In genomic region chr4:135181819-135182218, GRCm38 (mm10) we compare ENCODE assay signal across 25 mouse cellular contexts.
DNase-seq lines count a peak whose midpoint lies in the region; ATAC-seq and TF ChIP-seq lines count a peak whose summit lies in the region.
"Had no signal": no experiment of that assay in that cellular context is flagged by ENCODE, and none has a peak within 500 bp of the region (broad histone marks: within the 10 kb centered on the region; RNA-seq: fewer than 3 reads in every experiment).

No protein-coding gene starts in this region.

- no peaks in the 10 kb centered on the region for H3K79me2 ChIP-seq in liver, adult 2 months (ENCODE audit: control insufficient read depth, insufficient read depth, low read length)
- H3K79me2 ChIP-seq in CH12.LX (replicated peaks; ENCODE audit: control insufficient read depth, extremely low read depth, insufficient read depth, poor library complexity, severe bottlenecking), result no peaks in the 10 kb centered on the region

- H3K9me3 ChIP-seq in CH12.LX (replicated peaks; ENCODE audit: low read length), result no peaks in the 10 kb centered on the region
- H3K9me3 ChIP-seq in kidney, embryonic 16.5 days (ENCODE audit: low read length), result no peaks in the 10 kb centered on the region
- no peaks in the 10 kb centered on the region for H3K9me3 ChIP-seq in stomach, postnatal 0 days (ENCODE audit: control insufficient read depth, low read length)
- H3K9me3 ChIP-seq: heart, embryonic 10.5 days; hindbrain, embryonic 10.5 days; liver, embryonic 12.5 days; neural tube, embryonic 15.5 days; stomach, embryonic 15.5 days had no signal

- TF ChIP-seq RAD21 in CH12.LX (IDR thresholded peaks at IDR 0.05; ENCODE audit: low read depth, low read length), result no peak

- dilution Hi-C loops in CH12.LX (cut with MboI; ENCODE audit: extremely low pct_ligation_motif_present, extremely low pct_unique_long_range_greater_than_20kb, low sequenced_read_pairs), result no loop called here

- H3K36me3 ChIP-seq in liver, adult 2 months (ENCODE audit: control insufficient read depth, insufficient read depth, low read length), result no peaks in the 10 kb centered on the region
- H3K36me3 ChIP-seq in CH12.LX (replicated peaks in 1 of 2; ENCODE audit: control insufficient read depth in 1 of 2, insufficient read depth in 1 of 2, low read length in 1 of 2), result peaks cover 0 to 6% of the 10 kb centered on the region in 2 experiments
- H3K36me3 ChIP-seq in kidney, embryonic 16.5 days (ENCODE audit: insufficient read depth, low read length), result no peaks in the 10 kb centered on the region
- no peaks in the 10 kb centered on the region for H3K36me3 ChIP-seq in stomach, postnatal 0 days (ENCODE audit: control insufficient read depth, insufficient read depth, low read length)
- H3K36me3 ChIP-seq: heart, embryonic 10.5 days; hindbrain, embryonic 10.5 days; liver, embryonic 12.5 days; neural tube, embryonic 15.5 days; stomach, embryonic 15.5 days had no signal

- 84% methylated on average over 4 of the region's 4 CpGs for WGBS in liver, adult 2 months
- 87% methylated on average over 4 of the region's 4 CpGs for WGBS in kidney, embryonic 16.5 days
- WGBS in stomach, postnatal 0 days, result 85% methylated on average over 4 of the region's 4 CpGs

- no peak overlapping the region for H3K4me3 ChIP-seq in liver, adult 2 months (ENCODE audit: insufficient read depth, low read depth, low read length)
- no peak overlapping the region for H3K4me3 ChIP-seq in CH12.LX (replicated peaks in 1 of 3; ENCODE audit: low read depth in 2 of 3, low read length in 2 of 3, poor library complexity in 1 of 3)
- H3K4me3 ChIP-seq in kidney, embryonic 16.5 days (ENCODE audit: low read length), result no peak overlapping the region
- no peak overlapping the region for H3K4me3 ChIP-seq in left cerebral cortex, adult 2 months
- H3K4me3 ChIP-seq in stomach, postnatal 0 days (ENCODE audit: low read depth, low read length), result no peak overlapping the region
- H3K4me3 ChIP-seq: heart, embryonic 10.5 days; hindbrain, embryonic 10.5 days; liver, embryonic 12.5 days; neural tube, embryonic 15.5 days; stomach, embryonic 15.5 days had no signal

- H3K9ac ChIP-seq in liver, adult 2 months (ENCODE audit: low read depth, low read length), result no peak overlapping the region
- no peak overlapping the region for H3K9ac ChIP-seq in CH12.LX (ENCODE audit: insufficient read depth, low read depth)
- H3K9ac ChIP-seq in kidney, embryonic 16.5 days (replicated peaks; ENCODE audit: low read length), result no peak overlapping the region
- no peak overlapping the region for H3K9ac ChIP-seq in stomach, postnatal 0 days (ENCODE audit: low read length)
- H3K9ac ChIP-seq: liver, embryonic 12.5 days; neural tube, embryonic 15.5 days; stomach, embryonic 15.5 days had no signal

- H3K27me3 ChIP-seq in liver, adult 2 months (ENCODE audit: control insufficient read depth, insufficient read depth, low read length), result peaks cover under 1% of the 10 kb centered on the region; the same call in 1 of the 2 replicates
- H3K27me3 ChIP-seq in CH12.LX (replicated peaks), result no peaks in the 10 kb centered on the region
- H3K27me3 ChIP-seq in kidney, embryonic 16.5 days (ENCODE audit: insufficient read depth, low read length), result peaks cover 3% of the 10 kb centered on the region
- H3K27me3 ChIP-seq in stomach, postnatal 0 days (ENCODE audit: control insufficient read depth, insufficient read depth, low read length), result no peaks in the 10 kb centered on the region
- H3K27me3 ChIP-seq: stomach, embryonic 15.5 days had no signal

- no peak for TF ChIP-seq POLR2A in liver, adult 2 months (IDR thresholded peaks at IDR 0.05; ENCODE audit: extremely low read depth, insufficient read depth, low read length)
- no peak for TF ChIP-seq POLR2A in CH12.LX (IDR thresholded peaks at IDR 0.05; ENCODE audit: low read depth, low read length)

- DNase-seq in liver, adult 2 months (ENCODE audit: extremely low read depth, low read depth, low spot score), result peak; percentile 9
- DNase-seq in liver (no peak), CH12.LX (ENCODE audit: extremely low read depth) (peak; percentile 91)
- DNase-seq in monocyte, adult 2 months (ENCODE audit: low read depth in 1 of 2, low spot score in 2 of 2), result peak; percentile 41 to 56
- DNase-seq in left cerebral cortex, adult 2 months (ENCODE audit: extremely low spot score in 1 of 2, low spot score in 2 of 2), result no peak
- no peak for DNase-seq in stomach, postnatal 0 days (ENCODE audit: low spot score)
- DNase-seq: adrenal gland, postnatal 10 days; cerebellum, adult 11-12 months; cerebellum, postnatal 10 days; gastrocnemius, postnatal 36 days; kidney, postnatal 4 days; lung, adult 18-20 months; lung, postnatal 10 days; thymus, adult 18-20 months; thymus, postnatal 36 days had no signal

- H3K4me2 ChIP-seq in CH12.LX (ENCODE audit: insufficient read depth, low read depth, poor library complexity, severe bottlenecking), result no peak overlapping the region
- no peak overlapping the region for H3K4me2 ChIP-seq in kidney, embryonic 16.5 days (replicated peaks; ENCODE audit: low read depth, low read length)
- H3K4me2 ChIP-seq in stomach, postnatal 0 days (replicated peaks; ENCODE audit: low read depth), result no peak overlapping the region
- H3K4me2 ChIP-seq: liver, embryonic 12.5 days; neural tube, embryonic 15.5 days; stomach, embryonic 15.5 days had no signal

- TF ChIP-seq CTCF in liver, adult 2 months (IDR thresholded peaks at IDR 0.05; ENCODE audit: low read depth, low read length), result no peak
- no peak for TF ChIP-seq CTCF in CH12.LX (conservative IDR thresholded peaks at IDR 0.05 in 1 of 2, IDR thresholded peaks at IDR 0.05 in 1 of 2; ENCODE audit: low read depth in 2 of 2, low read length in 2 of 2)
- no peak for TF ChIP-seq CTCF in left cerebral cortex, adult 2 months (IDR thresholded peaks at IDR 0.05)
- TF ChIP-seq CTCF in stomach, postnatal 0 days (IDR thresholded peaks at IDR 0.05; ENCODE audit: low read depth), result no peak

- peak; percentile 78 for ATAC-seq in common myeloid progenitor, adult 5-6 weeks (replicated peaks; ENCODE audit: low read depth, poor library complexity, severe bottlenecking)
- no peak for ATAC-seq in kidney, embryonic 16.5 days (ENCODE audit: low FRiP score, low TSS enrichment)
- no peak for ATAC-seq in stomach, postnatal 0 days (ENCODE audit: low FRiP score, low TSS enrichment)
- ATAC-seq: hindbrain, postnatal 0 days; intestine, embryonic 16.5 days; liver, embryonic 12.5 days; midbrain, embryonic 16.5 days had no signal

- H3K27ac ChIP-seq in liver, adult 2 months (replicated peaks; ENCODE audit: insufficient read depth, low read depth, low read length), result no peak overlapping the region
- H3K27ac ChIP-seq in CH12.LX (ENCODE audit: insufficient read depth, low read depth), result no peak overlapping the region
- H3K27ac ChIP-seq in kidney, embryonic 16.5 days (ENCODE audit: low read length), result no peak overlapping the region
- H3K27ac ChIP-seq in left cerebral cortex, adult 2 months, result no peak overlapping the region
- H3K27ac ChIP-seq in stomach, postnatal 0 days (replicated peaks), result no peak overlapping the region
- H3K27ac ChIP-seq: heart, embryonic 10.5 days; hindbrain, embryonic 10.5 days; hindbrain, postnatal 0 days; liver, embryonic 12.5 days; neural tube, embryonic 15.5 days; stomach, embryonic 15.5 days had no signal

- intact Hi-C loops in left cerebral cortex, adult 2 months (cut with DNase I), result no loop called here

- H3K4me1 ChIP-seq in liver, adult 2 months (ENCODE audit: control insufficient read depth, insufficient read depth, low read length), result no peaks in the 10 kb centered on the region
- H3K4me1 ChIP-seq in CH12.LX (ENCODE audit: control insufficient read depth in 1 of 2, insufficient read depth in 2 of 2), result peaks cover 24 to 53% of the 10 kb centered on the region in 2 experiments
- H3K4me1 ChIP-seq in kidney, embryonic 16.5 days (ENCODE audit: insufficient read depth, low read length), result 0 out of 2 replicates have a peak, but pooled peaks cover 3% of the 10 kb centered on the region
- no peaks in the 10 kb centered on the region for H3K4me1 ChIP-seq in stomach, postnatal 0 days (replicated peaks; ENCODE audit: control insufficient read depth, insufficient read depth)
- H3K4me1 ChIP-seq: neural tube, embryonic 15.5 days; stomach, embryonic 15.5 days had no signal

- in situ Hi-C loops in CH12.LX (cut with MboI; ENCODE audit: low pct_ligation_motif_present, low pct_unique_long_range_greater_than_20kb, low sequenced_read_pairs), result no loop called here

- peak; percentile 82 for TF ChIP-seq EP300 in CH12.LX (IDR thresholded peaks at IDR 0.05; ENCODE audit: low read length)
- TF ChIP-seq EP300 in stomach, postnatal 0 days (optimal IDR thresholded peaks at IDR 0.05), result no peak

TF ChIP-seq in CH12.LX, 34 proteins besides CTCF, POLR2A, EP300 and RAD21 (continues in another document):
- TF ChIP-seq MAZ (IDR thresholded peaks at IDR 0.05; ENCODE audit: low read depth, low read length) (peak; percentile 60; the same call in 1 of the 2 replicates), CHD1 (IDR thresholded peaks at IDR 0.05; ENCODE audit: low read depth, low read length) (no peak), MYC (IDR thresholded peaks at IDR 0.05; ENCODE audit: low read depth, low read length) (no peak), MEF2A (IDR thresholded peaks at IDR 0.05; ENCODE audit: borderline replicate concordance, low read depth, low read length) (peak; percentile 91), ZKSCAN1 (IDR thresholded peaks at IDR 0.05; ENCODE audit: borderline replicate concordance, low read depth, low read length) (no peak), POLR2AphosphoS2 (IDR thresholded peaks at IDR 0.05; ENCODE audit: low read depth, low read length) (no peak), KAT2A (IDR thresholded peaks at IDR 0.05; ENCODE audit: insufficient replicate concordance, low read length) (no peak), JUND (conservative IDR thresholded peaks at IDR 0.05; ENCODE audit: low read depth, low read length) (peak; percentile 21; the same call in 1 of the 2 replicates), IRF4 (IDR thresholded peaks at IDR 0.05; ENCODE audit: low read depth, low read length) (no peak; the same call in none of the 2 replicates), MAX (IDR thresholded peaks at IDR 0.05; ENCODE audit: low read length) (no peak), E2F4 (IDR thresholded peaks at IDR 0.05; ENCODE audit: insufficient replicate concordance, low read depth, low read length) (peak; percentile 57; the same call in 1 of the 2 replicates), CHD2 (IDR thresholded peaks at IDR 0.05; ENCODE audit: low read length) (no peak), ETS1 (conservative IDR thresholded peaks at IDR 0.05; ENCODE audit: low read depth, low read length) (peak; percentile 85), GABPA (IDR thresholded peaks at IDR 0.05; ENCODE audit: insufficient replicate concordance, low read depth, low read length) (no peak), TCF12 (IDR thresholded peaks at IDR 0.05; ENCODE audit: low read depth, low read length) (no peak), SMC3 (IDR thresholded peaks at IDR 0.05; ENCODE audit: low read depth, low read length) (no peak), UBTF (IDR thresholded peaks at IDR 0.05; ENCODE audit: low read depth, low read length) (no peak), MXI1 (IDR thresholded peaks at IDR 0.05; ENCODE audit: low read depth, low read length) (no peak), BHLHE40 (IDR thresholded peaks at IDR 0.05; ENCODE audit: low read depth, low read length) (peak; percentile 43)

Comparison
In these comparisons a context has a peak if more than half of its experiments do, and no peak if none do; other contexts are left out.
1. DNase-seq: peak in liver, adult 2 months (single experiment), CH12.LX (single experiment) and monocyte, adult 2 months (2 of 2); none in liver (single experiment), left cerebral cortex, adult 2 months (0 of 2) and stomach, postnatal 0 days (single experiment).